Mouse (Mus musculus): ENCODE data around the gene Atxn7l1. TPM values are rescaled to one million over a fixed set of nuclear protein-coding genes. Genes with fewer than 3 reads are reported as not detected.

The Atxn7l1 gene
- polyA plus RNA-seq, 1 experiment = 176 TPM

DNA sequence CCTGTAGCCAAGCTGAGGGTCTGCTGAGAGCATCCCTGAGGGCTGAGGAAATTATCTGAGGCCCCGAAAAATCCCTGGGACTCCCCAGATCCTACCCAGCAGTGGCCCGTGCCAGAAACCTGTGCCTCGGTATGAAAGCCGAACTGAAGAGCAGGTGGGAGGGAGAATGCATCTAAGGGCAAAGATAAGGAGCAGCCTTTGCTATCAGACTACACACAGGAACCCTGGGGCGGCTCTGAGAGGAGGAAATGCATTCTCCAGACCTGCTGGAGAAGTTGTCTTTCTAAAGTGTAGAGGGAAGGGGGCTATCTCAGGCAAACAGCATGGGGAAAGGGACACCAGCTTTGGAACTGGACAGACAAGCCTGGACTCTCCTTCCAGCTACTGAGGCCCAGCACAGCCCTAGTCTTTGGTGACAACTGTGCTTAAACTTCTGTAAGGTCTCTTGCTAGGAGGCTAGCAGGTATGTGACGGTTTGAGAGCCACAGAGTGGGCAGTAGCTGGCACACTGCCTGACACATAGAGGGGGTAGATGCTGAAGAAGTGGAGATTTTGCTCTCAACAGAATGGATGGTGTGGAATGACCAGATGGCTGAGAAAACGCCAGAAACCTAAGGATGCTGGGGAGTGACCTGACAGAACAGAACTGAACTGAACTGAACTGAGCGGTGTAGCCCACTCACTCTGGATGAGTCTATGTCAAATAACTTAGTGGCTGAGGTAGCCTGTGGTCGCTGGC, 170.5 kb downstream of the Atxn7l1 start:
- Histone ChIP-seq H3K27me3 (ENCODE audit: control insufficient read depth, insufficient read depth, low read length) (no peaks in the 10 kb centered on the region), H3K27ac (ENCODE audit: control insufficient read depth, insufficient read depth, low read depth, low read length) (no peak overlapping the region), H3K4me3 (ENCODE audit: control insufficient read depth, low read depth, low read length) (peak overlapping the region; percentile 30; the same call in 1 of the 2 replicates), H3K36me3 (ENCODE audit: control insufficient read depth, insufficient read depth, low read length) (no peaks in the 10 kb centered on the region), H3K4me1 (ENCODE audit: control insufficient read depth, insufficient read depth, low read length) (peaks cover 6% of the 10 kb centered on the region; the same call in 1 of the 2 replicates)
- TF ChIP-seq POLR2A (IDR thresholded peaks at IDR 0.05; ENCODE audit: control insufficient read depth, low read depth, low read length) = no peak
- TF ChIP-seq CTCF (IDR thresholded peaks at IDR 0.05; ENCODE audit: control insufficient read depth, insufficient read depth, insufficient replicate concordance, low read depth, low read length) = no peak

DNA sequence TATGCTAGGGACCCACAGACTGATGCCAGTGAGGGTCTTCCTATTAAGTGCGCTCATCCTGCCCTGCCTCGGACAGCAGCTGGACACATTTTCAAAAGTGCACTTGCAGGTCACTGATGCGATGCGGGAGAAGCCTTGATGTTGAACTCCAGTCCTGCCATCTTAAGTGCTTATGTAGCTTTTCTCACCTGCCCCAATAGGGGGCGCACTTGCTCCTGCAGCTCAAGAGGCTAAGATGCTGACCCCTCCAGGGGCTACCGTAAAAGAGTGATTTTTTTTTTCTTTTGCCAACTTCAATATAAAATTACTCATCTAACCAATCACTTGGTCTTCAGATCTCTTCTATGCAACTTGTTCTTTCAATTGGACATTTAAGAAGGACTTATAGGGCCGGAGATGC, 175.1 kb downstream of the Atxn7l1 start:
- H3K4me1 ChIP-seq (ENCODE audit: control insufficient read depth, insufficient read depth, low read length) = no peaks in the 10 kb centered on the region
- no peak overlapping the region for H3K4me3 ChIP-seq (ENCODE audit: control insufficient read depth, low read depth, low read length)
- TF ChIP-seq POLR2A (IDR thresholded peaks at IDR 0.05; ENCODE audit: control insufficient read depth, low read depth, low read length) (no peak), CTCF (IDR thresholded peaks at IDR 0.05; ENCODE audit: control insufficient read depth, insufficient read depth, insufficient replicate concordance, low read depth, low read length) (peak; percentile 47; the same call in 1 of the 2 replicates)
- peaks cover 1% of the 10 kb centered on the region; the same call in 1 of the 2 replicates for H3K36me3 ChIP-seq (ENCODE audit: control insufficient read depth, insufficient read depth, low read length)
- no peak overlapping the region for H3K27ac ChIP-seq (ENCODE audit: control insufficient read depth, insufficient read depth, low read depth, low read length)
- no peaks in the 10 kb centered on the region for H3K27me3 ChIP-seq (ENCODE audit: control insufficient read depth, insufficient read depth, low read length)

DNA sequence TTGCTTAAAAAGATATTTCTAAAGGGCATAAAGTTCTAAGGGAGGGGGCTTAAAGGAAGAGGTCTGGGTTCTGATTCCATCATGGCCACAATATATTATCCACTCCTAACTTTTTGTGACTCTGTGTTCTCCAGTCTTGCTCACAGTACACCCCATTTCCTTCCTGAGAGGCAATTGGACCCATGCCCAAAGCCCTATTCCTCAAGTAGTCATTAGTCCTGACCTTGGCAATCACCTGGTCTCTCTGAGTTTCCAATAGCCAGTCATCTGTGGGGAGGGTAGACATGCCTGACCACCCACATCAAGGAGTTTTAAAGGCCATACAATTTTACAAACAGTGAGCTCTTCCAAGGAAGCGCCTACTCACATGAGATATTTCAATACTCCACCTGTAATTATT, 176.3 kb downstream of the Atxn7l1 start:
- Histone ChIP-seq H3K4me3 (ENCODE audit: control insufficient read depth, low read depth, low read length) (no peak overlapping the region), H3K27me3 (ENCODE audit: control insufficient read depth, insufficient read depth, low read length) (no peaks in the 10 kb centered on the region), H3K36me3 (ENCODE audit: control insufficient read depth, insufficient read depth, low read length) (peaks cover 1% of the 10 kb centered on the region; the same call in 1 of the 2 replicates), H3K27ac (ENCODE audit: control insufficient read depth, insufficient read depth, low read depth, low read length) (no peak overlapping the region), H3K4me1 (ENCODE audit: control insufficient read depth, insufficient read depth, low read length) (no peaks in the 10 kb centered on the region)
- TF ChIP-seq POLR2A (IDR thresholded peaks at IDR 0.05; ENCODE audit: control insufficient read depth, low read depth, low read length) (no peak), CTCF (IDR thresholded peaks at IDR 0.05; ENCODE audit: control insufficient read depth, insufficient read depth, insufficient replicate concordance, low read depth, low read length) (no peak)

GRCm38 (mm10) chr12:33325424-33325823, 177.9 kb downstream of the Atxn7l1 start:
- H3K27me3 ChIP-seq (ENCODE audit: control insufficient read depth, insufficient read depth, low read length) = no peaks in the 10 kb centered on the region
- peaks cover 6% of the 10 kb centered on the region for H3K4me1 ChIP-seq (ENCODE audit: control insufficient read depth, insufficient read depth, low read length)
- TF ChIP-seq POLR2A (IDR thresholded peaks at IDR 0.05; ENCODE audit: control insufficient read depth, low read depth, low read length) = no peak
- TF ChIP-seq CTCF (IDR thresholded peaks at IDR 0.05; ENCODE audit: control insufficient read depth, insufficient read depth, insufficient replicate concordance, low read depth, low read length) = no peak
- peaks cover 1% of the 10 kb centered on the region; the same call in 1 of the 2 replicates for H3K36me3 ChIP-seq (ENCODE audit: control insufficient read depth, insufficient read depth, low read length)
- no peak overlapping the region for H3K27ac ChIP-seq (ENCODE audit: control insufficient read depth, insufficient read depth, low read depth, low read length)
- H3K4me3 ChIP-seq (ENCODE audit: control insufficient read depth, low read depth, low read length) = no peak overlapping the region

DNA sequence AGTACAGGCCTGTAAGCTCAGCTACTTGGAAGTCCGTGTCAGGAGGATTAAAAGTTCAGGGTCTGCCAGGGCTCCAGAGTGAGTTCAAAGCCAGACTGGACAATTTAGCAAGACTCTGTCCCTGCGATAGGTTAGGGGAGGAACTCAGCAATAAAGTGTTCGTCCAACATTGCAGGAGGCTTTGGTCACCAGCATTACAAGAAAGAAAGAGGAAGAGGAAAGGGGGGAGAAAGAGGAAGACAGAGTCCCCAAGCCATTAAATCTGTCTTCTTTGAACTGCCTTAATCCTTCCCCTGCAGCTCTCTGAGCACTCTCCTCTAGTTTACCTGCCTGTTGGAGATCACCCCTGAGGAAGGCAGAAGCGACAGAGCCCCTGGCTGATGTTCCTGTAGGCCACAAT, 184.6 kb downstream of the Atxn7l1 start:
- no peak overlapping the region for H3K27ac ChIP-seq (ENCODE audit: control insufficient read depth, insufficient read depth, low read depth, low read length)

GRCm38 (mm10) chr12:33332796-33333195, 185.3 kb downstream of the Atxn7l1 start:
- Histone ChIP-seq H3K4me3 (ENCODE audit: control insufficient read depth, low read depth, low read length) (no peak overlapping the region), H3K27me3 (ENCODE audit: control insufficient read depth, insufficient read depth, low read length) (no peaks in the 10 kb centered on the region), H3K36me3 (ENCODE audit: control insufficient read depth, insufficient read depth, low read length) (no peaks in the 10 kb centered on the region), H3K27ac (ENCODE audit: control insufficient read depth, insufficient read depth, low read depth, low read length) (no peak overlapping the region), H3K4me1 (ENCODE audit: control insufficient read depth, insufficient read depth, low read length) (peaks cover 8% of the 10 kb centered on the region)
- TF ChIP-seq POLR2A (IDR thresholded peaks at IDR 0.05; ENCODE audit: control insufficient read depth, low read depth, low read length) (no peak), CTCF (IDR thresholded peaks at IDR 0.05; ENCODE audit: control insufficient read depth, insufficient read depth, insufficient replicate concordance, low read depth, low read length) (no peak)

More for the DNA sequence above, 184.6 kb downstream of the Atxn7l1 start:
- TF ChIP-seq POLR2A (IDR thresholded peaks at IDR 0.05; ENCODE audit: control insufficient read depth, low read depth, low read length) = no peak
- TF ChIP-seq CTCF (IDR thresholded peaks at IDR 0.05; ENCODE audit: control insufficient read depth, insufficient read depth, insufficient replicate concordance, low read depth, low read length) = no peak
- H3K36me3 ChIP-seq (ENCODE audit: control insufficient read depth, insufficient read depth, low read length) = no peaks in the 10 kb centered on the region
- peaks cover 8% of the 10 kb centered on the region for H3K4me1 ChIP-seq (ENCODE audit: control insufficient read depth, insufficient read depth, low read length)
- no peaks in the 10 kb centered on the region for H3K27me3 ChIP-seq (ENCODE audit: control insufficient read depth, insufficient read depth, low read length)
- H3K4me3 ChIP-seq (ENCODE audit: control insufficient read depth, low read depth, low read length) = no peak overlapping the region

- H3K4me3 ChIP-seq (ENCODE audit: control insufficient read depth, low read depth, low read length) = no peak overlapping the region
- H3K27me3 ChIP-seq (ENCODE audit: control insufficient read depth, insufficient read depth, low read length) = no peaks in the 10 kb centered on the region
- no peak overlapping the region for H3K27ac ChIP-seq (ENCODE audit: control insufficient read depth, insufficient read depth, low read depth, low read length)
- H3K36me3 ChIP-seq (ENCODE audit: control insufficient read depth, insufficient read depth, low read length) = no peaks in the 10 kb centered on the region
- no peak for TF ChIP-seq POLR2A (IDR thresholded peaks at IDR 0.05; ENCODE audit: control insufficient read depth, low read depth, low read length)
- peak; percentile 88; the same call in 1 of the 2 replicates for TF ChIP-seq CTCF (IDR thresholded peaks at IDR 0.05; ENCODE audit: control insufficient read depth, insufficient read depth, insufficient replicate concordance, low read depth, low read length)
- H3K4me1 ChIP-seq (ENCODE audit: control insufficient read depth, insufficient read depth, low read length) = peaks cover 8% of the 10 kb centered on the region
These were observed 186.4 kb downstream of the Atxn7l1 start for GRCm38 (mm10) chr12:33333914-33334313.
